Mouse (Mus musculus) embryonic facial prominence, embryonic 10.5 days (tissue): ENCODE measurements around the gene Cdk5rap1. TPM values are rescaled to one million over a fixed set of nuclear protein-coding genes. Genes with fewer than 3 reads are reported as not detected.

Source experiments
- DNase-seq: peaks from one replicate; pipeline ENCODE4 v3.0.0-alpha.2; 2017; ENCODE audit warnings: low spot score
- H3K27ac ChIP-seq: fragments of 300-500 bp; sonication (generic); replicated peaks from 2 replicates; pipeline ENCODE4 v1.5.1; 2016; ENCODE audit warnings: mild to moderate bottlenecking
- H3K27me3 ChIP-seq: fragments of 300-500 bp; sonication (generic); replicated peaks from 2 replicates; pipeline ENCODE4 v1.6.1; 2016; ENCODE audit warnings: low read depth, mild to moderate bottlenecking; ENCODE audit not compliant: poor library complexity, severe bottlenecking
- H3K36me3 ChIP-seq: fragments of 300-500 bp; sonication (generic); replicated peaks from 2 replicates; pipeline ENCODE4 v1.6.1; 2016; ENCODE audit warnings: mild to moderate bottlenecking, moderate library complexity
- H3K4me1 ChIP-seq: fragments of 300-500 bp; sonication (generic); 2 replicates; pipeline ENCODE4 v1.6.1; 2016
- H3K4me3 ChIP-seq: fragments of 300-500 bp; sonication (generic); 2 replicates; pipeline ENCODE4 v1.5.1; 2016; ENCODE audit warnings: mild to moderate bottlenecking, moderate library complexity
- H3K9me3 ChIP-seq: fragments of 300-500 bp; sonication (generic); 2 replicates; pipeline ENCODE4 v1.6.1; 2016; ENCODE audit warnings: mild to moderate bottlenecking
- WGBS: fragments of 180-500 bp; shearing (Covaris S2); methylation state at CpG from one replicate; pipeline ENCODE4 v1.1.7; 2016; 5-methylcytosine and 5-hydroxymethylcytosine counted together
- polyA plus RNA-seq: library from polyadenylated mRNA; unstranded; fragments of >200 nt; fragmentation: Nextera tagmentation; extraction: Ambion mirVana; gene quantifications from 2 replicates; pipeline ENCODE4 v1.2.1, GENCODE M21; 2016

Cdk5rap1 gene
- 15.1 and 15.8 TPM in 2 replicates for polyA plus RNA-seq

- H3K4me3 ChIP-seq: peak within 1 kb of the TSS; percentile 75
- no peak for DNase-seq
- WGBS: 10% methylated on average over 9 of the region's 9 CpGs
These were observed at the start of gene Cdk5rap1 for GRCm38 (mm10) chr2:154372842-154373500. Gene Cdk5rap1, minus strand, starts transcription at chr2:154373010.

GRCm38 (mm10) chr2:154422181-154422580 lies 49.4 kb upstream of the Cdk5rap1 start:
- DNase-seq: no peak
- WGBS: 76% methylated on average over 5 of the region's 5 CpGs
- H3K36me3 ChIP-seq: no peaks in the 10 kb centered on the region
- H3K27ac ChIP-seq: no peak overlapping the region
- H3K27me3 ChIP-seq: peaks cover 7% of the 10 kb centered on the region
- no peaks in the 10 kb centered on the region for H3K9me3 ChIP-seq
- H3K4me3 ChIP-seq: no peak overlapping the region
- H3K4me1 ChIP-seq: peaks cover 32% of the 10 kb centered on the region

More at GRCm38 (mm10) chr2:154372842-154373500, at the start of gene Cdk5rap1:
- Histone ChIP-seq H3K27ac (peak within 1 kb of the TSS; percentile 88), H3K4me1 (peaks cover 8% of the 10 kb centered on the region), H3K36me3 (no peaks in the 10 kb centered on the region; the same call in 1 of the 2 replicates), H3K9me3 (no peaks in the 10 kb centered on the region), H3K27me3 (no peaks in the 10 kb centered on the region)

GRCm38 (mm10) chr2:154420942-154421731 lies 48.3 kb upstream of the Cdk5rap1 start:
- Histone ChIP-seq H3K36me3 (no peaks in the 10 kb centered on the region), H3K27ac (peak overlapping the region; percentile 77), H3K4me3 (0 out of 2 replicates have a peak overlapping the region, but pooled peaks have one; percentile 21), H3K27me3 (no peaks in the 10 kb centered on the region), H3K4me1 (peaks cover 24% of the 10 kb centered on the region), H3K9me3 (no peaks in the 10 kb centered on the region)
- DNase-seq: peak; percentile 75
- 23% methylated on average over 7 of the region's 7 CpGs for WGBS

GRCm38 (mm10) chr2:154419631-154420515 lies 47.1 kb upstream of the Cdk5rap1 start:
- no peaks in the 10 kb centered on the region for H3K36me3 ChIP-seq
- no peaks in the 10 kb centered on the region for H3K9me3 ChIP-seq
- no peaks in the 10 kb centered on the region for H3K27me3 ChIP-seq
- 80% methylated on average over 9 of the region's 9 CpGs for WGBS
- no peak overlapping the region for H3K4me3 ChIP-seq
- no peak for DNase-seq
- peak overlapping the region; percentile 30; the same call in 1 of the 2 replicates for H3K27ac ChIP-seq
- peaks cover 20% of the 10 kb centered on the region for H3K4me1 ChIP-seq

GRCm38 (mm10) chr2:154418001-154418400 lies 45.2 kb upstream of the Cdk5rap1 start:
- H3K27me3 ChIP-seq: no peaks in the 10 kb centered on the region
- H3K27ac ChIP-seq: no peak overlapping the region
- DNase-seq: no peak
- H3K4me3 ChIP-seq: no peak overlapping the region
- H3K4me1 ChIP-seq: peaks cover 20% of the 10 kb centered on the region
- no peaks in the 10 kb centered on the region for H3K36me3 ChIP-seq
- H3K9me3 ChIP-seq: no peaks in the 10 kb centered on the region
- WGBS: 88% methylated on average over 7 of the region's 7 CpGs

- Histone ChIP-seq H3K27ac (no peak overlapping the region), H3K36me3 (no peaks in the 10 kb centered on the region), H3K27me3 (no peaks in the 10 kb centered on the region), H3K4me3 (no peak overlapping the region), H3K4me1 (peaks cover 20% of the 10 kb centered on the region), H3K9me3 (no peaks in the 10 kb centered on the region)
- WGBS: 7% methylated on average over 3 of the region's 3 CpGs
- peak; percentile 85 for DNase-seq
These were observed 44.3 kb upstream of the Cdk5rap1 start for GRCm38 (mm10) chr2:154417107-154417506.

GRCm38 (mm10) chr2:154412018-154412666 lies 39.3 kb upstream of the Cdk5rap1 start:
- Histone ChIP-seq H3K27ac (no peak overlapping the region), H3K27me3 (peaks cover 37% of the 10 kb centered on the region), H3K9me3 (no peaks in the 10 kb centered on the region), H3K4me3 (no peak overlapping the region), H3K4me1 (peaks cover 12% of the 10 kb centered on the region), H3K36me3 (no peaks in the 10 kb centered on the region)
- WGBS: 69% methylated on average over 7 of the region's 7 CpGs
- no peak for DNase-seq

- Histone ChIP-seq H3K4me1 (peaks cover 20% of the 10 kb centered on the region), H3K36me3 (no peaks in the 10 kb centered on the region), H3K9me3 (no peaks in the 10 kb centered on the region), H3K4me3 (no peak overlapping the region), H3K27me3 (peaks cover 54% of the 10 kb centered on the region), H3K27ac (no peak overlapping the region)
- 73% methylated on average over 2 of the region's 2 CpGs for WGBS
- no peak for DNase-seq
These were observed 37.5 kb upstream of the Cdk5rap1 start for GRCm38 (mm10) chr2:154410355-154410754.

- H3K27ac ChIP-seq: peak within 1 kb of the TSS; percentile 79
- DNase-seq: peak; percentile 87
- H3K4me1 ChIP-seq: peaks cover 20% of the 10 kb centered on the region
- no peaks in the 10 kb centered on the region for H3K9me3 ChIP-seq
- peaks cover 55% of the 10 kb centered on the region for H3K27me3 ChIP-seq
- H3K36me3 ChIP-seq: no peaks in the 10 kb centered on the region
- 2% methylated on average over 84 of the region's 84 CpGs for WGBS
- peak within 1 kb of the TSS; percentile 71 for H3K4me3 ChIP-seq
These were observed 35.0 kb upstream of the Cdk5rap1 start, which contains the start of gene Snta1 for GRCm38 (mm10) chr2:154407643-154408445. Gene Snta1, minus strand, starts transcription at chr2:154408099.

GRCm38 (mm10) chr2:154407063-154407642 lies 34.3 kb upstream of the Cdk5rap1 start:
- peaks cover 55% of the 10 kb centered on the region for H3K27me3 ChIP-seq
- peak overlapping the region; percentile 71 for H3K4me3 ChIP-seq
- H3K9me3 ChIP-seq: no peaks in the 10 kb centered on the region
- peak overlapping the region; percentile 79 for H3K27ac ChIP-seq
- 25% methylated on average over 11 of the region's 11 CpGs for WGBS
- H3K36me3 ChIP-seq: no peaks in the 10 kb centered on the region
- no peak for DNase-seq
- peaks cover 20% of the 10 kb centered on the region for H3K4me1 ChIP-seq

GRCm38 (mm10) chr2:154405447-154405994 lies 32.7 kb upstream of the Cdk5rap1 start:
- WGBS: 72% methylated on average over 5 of the region's 5 CpGs
- DNase-seq: no peak
- Histone ChIP-seq H3K27ac (no peak overlapping the region), H3K27me3 (peaks cover 47% of the 10 kb centered on the region), H3K9me3 (no peaks in the 10 kb centered on the region), H3K36me3 (no peaks in the 10 kb centered on the region), H3K4me3 (no peak overlapping the region), H3K4me1 (peaks cover 20% of the 10 kb centered on the region)
